Mouse (Mus musculus): ENCODE results near the gene Pcbp1. TPM values are rescaled to one million over a fixed set of nuclear protein-coding genes. Genes with fewer than 3 reads are reported as not detected.

The Pcbp1 gene
- total and polyA plus RNA-seq, 3 experiments: 74.2 to 385 TPM; not detected in 1

DNA sequence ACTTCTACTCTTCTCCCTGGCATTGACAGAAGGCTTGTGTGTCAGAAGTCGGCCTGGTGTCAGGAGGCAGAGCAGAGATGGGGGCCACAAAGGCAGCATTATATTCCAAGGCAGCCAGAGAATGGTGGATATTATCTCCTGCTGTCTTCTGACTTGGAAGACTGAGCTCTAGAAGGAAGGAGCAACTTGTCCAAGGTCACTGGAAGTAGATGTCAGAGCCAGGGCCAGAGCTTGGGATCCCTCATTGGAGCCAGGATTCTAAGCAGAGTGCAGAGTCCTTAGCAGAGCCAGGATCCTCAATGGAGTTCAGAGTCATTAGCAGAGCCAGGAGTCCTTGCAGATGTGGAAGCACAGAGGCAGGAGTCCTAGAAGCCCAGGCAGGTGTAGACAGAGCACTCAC is 10.1 kb downstream of the Pcbp1 start:
- DNase-seq (ENCODE audit: low read depth, low spot score): no peak
- Histone ChIP-seq H3K27ac (ENCODE audit: control insufficient read depth, low read depth, low read length) (no peak overlapping the region), H3K4me3 (ENCODE audit: control insufficient read depth in 1 of 2, insufficient read depth in 1 of 2, low read depth in 2 of 2, low read length in 2 of 2) (no peak overlapping the region), H3K4me1 (ENCODE audit: control insufficient read depth in 1 of 2, insufficient read depth in 2 of 2, low read length in 2 of 2) (peaks cover 0 to 2% of the 10 kb centered on the region in 2 experiments; a peak in 1 of 4 replicates), H3K27me3 (ENCODE audit: control insufficient read depth in 1 of 2, insufficient read depth in 2 of 2, low read length in 2 of 2) (no peaks in the 10 kb centered on the region), H3K9me3 (replicated peaks; ENCODE audit: insufficient read depth, low read length) (no peaks in the 10 kb centered on the region), H3K36me3 (ENCODE audit: control insufficient read depth in 1 of 2, insufficient read depth in 2 of 2, low read length in 2 of 2) (no peaks in the 10 kb centered on the region), H3K9ac (ENCODE audit: control insufficient read depth, low read depth, low read length, poor library complexity, severe bottlenecking) (no peak overlapping the region), H3K79me2 (ENCODE audit: control insufficient read depth, insufficient read depth, low read length, poor library complexity) (no peaks in the 10 kb centered on the region)
- TF ChIP-seq UBTF (IDR thresholded peaks at IDR 0.05; ENCODE audit: borderline replicate concordance, insufficient read depth, low read depth, low read length) (no peak), CHD2 (IDR thresholded peaks at IDR 0.05; ENCODE audit: low read length) (no peak), SIN3A (IDR thresholded peaks at IDR 0.05; ENCODE audit: low read length) (no peak), MXI1 (IDR thresholded peaks at IDR 0.05; ENCODE audit: low read depth, low read length) (no peak)

DNA sequence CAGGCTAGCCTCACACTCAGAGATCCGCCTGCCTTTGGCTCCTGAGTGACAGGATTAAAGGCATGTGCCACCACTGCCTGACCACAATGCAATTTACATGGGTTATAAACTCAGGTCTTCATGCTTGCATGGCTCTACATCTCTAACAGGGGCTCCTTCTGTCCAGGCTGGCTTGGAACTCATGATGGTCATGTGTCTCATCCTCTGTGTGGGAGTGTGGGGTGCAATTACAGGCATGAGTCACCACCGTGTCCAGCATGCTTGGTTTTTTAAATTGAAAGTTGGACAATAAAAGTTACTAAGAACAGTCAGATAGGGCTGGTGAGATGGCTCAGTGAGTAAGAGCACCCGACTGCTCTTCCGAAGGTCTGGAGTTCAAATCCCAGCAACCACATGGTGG is 12.8 kb downstream of the Pcbp1 start:
- no peak overlapping the region for H3K27ac ChIP-seq (ENCODE audit: control insufficient read depth, low read depth, low read length)
- no peaks in the 10 kb centered on the region for H3K9me3 ChIP-seq (replicated peaks; ENCODE audit: insufficient read depth, low read length)
- H3K4me1 ChIP-seq (ENCODE audit: control insufficient read depth in 1 of 2, insufficient read depth in 2 of 2, low read length in 2 of 2): peaks cover 0 to 15% of the 10 kb centered on the region in 2 experiments; a peak in 2 of 4 replicates
- H3K9ac ChIP-seq (ENCODE audit: control insufficient read depth, low read depth, low read length, poor library complexity, severe bottlenecking): no peak overlapping the region
- H3K79me2 ChIP-seq (ENCODE audit: control insufficient read depth, insufficient read depth, low read length, poor library complexity): no peaks in the 10 kb centered on the region
- DNase-seq (ENCODE audit: low read depth, low spot score): no peak
- H3K4me3 ChIP-seq (ENCODE audit: control insufficient read depth in 1 of 2, insufficient read depth in 1 of 2, low read depth in 2 of 2, low read length in 2 of 2): no peak overlapping the region
- H3K36me3 ChIP-seq (ENCODE audit: control insufficient read depth in 1 of 2, insufficient read depth in 2 of 2, low read length in 2 of 2): peaks cover 0 to 6% of the 10 kb centered on the region in 2 experiments; a peak in 2 of 4 replicates
- H3K27me3 ChIP-seq (ENCODE audit: control insufficient read depth in 1 of 2, insufficient read depth in 2 of 2, low read length in 2 of 2): no peaks in the 10 kb centered on the region
- TF ChIP-seq POLR2A (IDR thresholded peaks at IDR 0.05; ENCODE audit: control insufficient read depth in 1 of 2, insufficient read depth in 1 of 2, low read depth in 1 of 2, low read length in 2 of 2, poor library complexity in 1 of 2): no peak
- TF ChIP-seq ZKSCAN1 (IDR thresholded peaks at IDR 0.05; ENCODE audit: low read depth, low read length): no peak
- no peak for TF ChIP-seq GABPA (IDR thresholded peaks at IDR 0.05; ENCODE audit: low read depth, low read length)
- TF ChIP-seq MAX (IDR thresholded peaks at IDR 0.05; ENCODE audit: low read length): no peak
- TF ChIP-seq MAFK (IDR thresholded peaks at IDR 0.05; ENCODE audit: borderline replicate concordance, low read depth, low read length): no peak
- no peak for TF ChIP-seq TBP (IDR thresholded peaks at IDR 0.05; ENCODE audit: low read depth, low read length)
- TF ChIP-seq ELF1 (IDR thresholded peaks at IDR 0.05; ENCODE audit: low read depth, low read length): no peak
- TF ChIP-seq RCOR1 (IDR thresholded peaks at IDR 0.05; ENCODE audit: low read depth, low read length): no peak
- TF ChIP-seq HCFC1 (IDR thresholded peaks at IDR 0.05; ENCODE audit: low read depth, low read length): no peak
- no peak for TF ChIP-seq BHLHE40 (IDR thresholded peaks at IDR 0.05; ENCODE audit: borderline replicate concordance, low read depth, low read length)
- TF ChIP-seq EP300 (IDR thresholded peaks at IDR 0.05; ENCODE audit: low read depth in 1 of 2, low read length in 2 of 2): no peak
- TF ChIP-seq MYB (IDR thresholded peaks at IDR 0.05; ENCODE audit: low read depth, low read length): no peak
- no peak for TF ChIP-seq USF1 (IDR thresholded peaks at IDR 0.05; ENCODE audit: low read depth, low read length)
- TF ChIP-seq UBTF (IDR thresholded peaks at IDR 0.05; ENCODE audit: borderline replicate concordance, insufficient read depth, low read depth, low read length): no peak
- TF ChIP-seq TAL1 (IDR thresholded peaks at IDR 0.05; ENCODE audit: low read length): no peak
- TF ChIP-seq ETS1 (IDR thresholded peaks at IDR 0.05; ENCODE audit: low read depth, low read length): no peak
